Mouse (Mus musculus): ENCODE data around the gene Esam. TPM values are rescaled to one million over a fixed set of nuclear protein-coding genes. Genes with fewer than 3 reads are reported as not detected.

The Esam gene
- total and polyA plus RNA-seq, 2 experiments from 2014 or later = 29.1 to 35.1 TPM

DNA sequence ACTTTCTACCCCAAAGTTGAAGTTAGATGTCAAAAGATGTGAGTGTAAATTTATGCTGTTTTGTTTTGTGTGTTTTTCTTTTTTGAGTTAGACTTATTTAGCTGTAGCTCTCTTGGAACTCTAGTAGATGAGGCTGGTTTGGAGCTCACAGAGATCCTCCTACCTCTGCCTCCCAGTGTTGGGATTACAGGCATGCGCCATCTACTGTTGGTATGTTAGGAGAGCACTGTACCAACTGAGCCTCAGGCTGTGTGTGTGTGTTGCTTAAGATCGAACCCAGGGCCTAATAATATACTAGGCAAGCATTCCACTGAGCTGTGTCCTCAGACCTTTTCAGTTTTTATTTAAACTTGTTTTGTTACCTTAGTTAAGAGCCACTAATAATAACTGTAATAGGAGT lies 15.8 kb upstream of the Esam start:
- H3K4me2 ChIP-seq (ENCODE audit: low read depth, low read length, poor library complexity, severe bottlenecking) = no peak overlapping the region
- TF ChIP-seq CTCF (IDR thresholded peaks at IDR 0.05) = peak; percentile 28; the same call in 1 of the 2 replicates
- H3K9me3 ChIP-seq (ENCODE audit: low read length) = no peaks in the 10 kb centered on the region
- no peak overlapping the region for H3K27ac ChIP-seq (ENCODE audit: low read depth, low read length)
- ATAC-seq (ENCODE audit: low FRiP score) (no peak), DNase-seq (ENCODE audit: low spot score) (no peak)
- no peak overlapping the region for H3K4me3 ChIP-seq (ENCODE audit: low read depth, low read length)
- H3K36me3 ChIP-seq (ENCODE audit: insufficient read depth, low read length) = no peaks in the 10 kb centered on the region
- 94% methylated on average over 2 of the region's 2 CpGs for WGBS
- H3K9ac ChIP-seq (replicated peaks; ENCODE audit: low read length, poor library complexity, severe bottlenecking) = no peak overlapping the region
- H3K27me3 ChIP-seq (ENCODE audit: insufficient read depth, low read length) = no peaks in the 10 kb centered on the region
- no peaks in the 10 kb centered on the region for H3K4me1 ChIP-seq (ENCODE audit: insufficient read depth, low read length)

DNA sequence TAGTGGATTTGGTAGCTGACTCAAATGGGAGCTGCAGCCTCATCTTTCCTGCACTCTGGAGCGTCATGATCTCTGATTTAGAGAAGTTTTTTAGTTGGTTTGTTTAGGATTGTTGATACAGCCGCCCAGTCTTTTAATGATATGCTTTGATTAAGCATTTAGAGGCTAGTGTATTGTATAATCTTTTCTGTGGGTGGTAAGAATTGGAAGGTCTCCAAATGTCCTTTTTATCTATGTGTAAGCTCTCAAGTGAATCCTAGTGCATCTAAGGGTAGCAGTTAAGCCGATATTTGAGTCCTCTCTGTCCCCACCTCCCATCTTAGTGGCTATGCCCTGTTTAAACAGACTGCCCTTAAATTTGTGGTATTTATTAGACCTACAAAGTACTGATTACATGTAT lies 13.4 kb upstream of the Esam start:
- DNase-seq (ENCODE audit: low spot score) (no peak), ATAC-seq (ENCODE audit: low FRiP score) (no peak)
- Histone ChIP-seq H3K27ac (ENCODE audit: low read depth, low read length) (no peak overlapping the region), H3K4me2 (ENCODE audit: low read depth, low read length, poor library complexity, severe bottlenecking) (no peak overlapping the region), H3K9me3 (ENCODE audit: low read length) (no peaks in the 10 kb centered on the region), H3K4me1 (ENCODE audit: insufficient read depth, low read length) (no peaks in the 10 kb centered on the region), H3K36me3 (ENCODE audit: insufficient read depth, low read length) (0 out of 2 replicates have a peak, but pooled peaks cover 2% of the 10 kb centered on the region), H3K4me3 (ENCODE audit: low read depth, low read length) (no peak overlapping the region), H3K9ac (replicated peaks; ENCODE audit: low read length, poor library complexity, severe bottlenecking) (no peak overlapping the region), H3K27me3 (ENCODE audit: insufficient read depth, low read length) (no peaks in the 10 kb centered on the region)
- WGBS = 78% methylated on average over 3 of the region's 3 CpGs
- no peak for TF ChIP-seq CTCF (IDR thresholded peaks at IDR 0.05)

DNA sequence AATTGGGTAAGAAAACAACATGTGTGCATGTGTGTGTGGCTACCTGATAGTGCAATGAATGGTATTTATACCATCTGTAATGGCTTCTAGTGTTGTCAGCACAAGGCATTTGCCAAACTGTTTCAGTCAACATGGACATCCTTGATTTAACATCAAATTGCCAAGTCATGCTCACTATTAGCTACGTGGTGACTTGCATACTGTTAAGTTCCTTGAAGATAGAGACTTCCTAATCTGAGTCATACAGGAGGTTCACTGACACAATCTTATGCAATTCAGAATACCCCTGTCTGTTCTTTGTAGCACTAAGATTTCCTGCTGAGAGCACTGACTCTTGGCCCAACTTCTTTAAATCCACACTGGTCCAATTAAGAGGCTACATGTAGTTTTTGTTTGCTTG lies 10.4 kb upstream of the Esam start:
- no peak overlapping the region for H3K9ac ChIP-seq (replicated peaks; ENCODE audit: low read length, poor library complexity, severe bottlenecking)
- H3K4me1 ChIP-seq (ENCODE audit: insufficient read depth, low read length) = no peaks in the 10 kb centered on the region
- no peaks in the 10 kb centered on the region for H3K27me3 ChIP-seq (ENCODE audit: insufficient read depth, low read length)
- TF ChIP-seq CTCF (IDR thresholded peaks at IDR 0.05) = no peak
- H3K27ac ChIP-seq (ENCODE audit: low read depth, low read length) = no peak overlapping the region
- no peaks in the 10 kb centered on the region for H3K9me3 ChIP-seq (ENCODE audit: low read length)
- WGBS = 72% methylated on average over 1 of the region's 1 CpGs
- H3K36me3 ChIP-seq (ENCODE audit: insufficient read depth, low read length) = peaks cover 2% of the 10 kb centered on the region
- DNase-seq (ENCODE audit: low spot score) = no peak
- no peak overlapping the region for H3K4me2 ChIP-seq (ENCODE audit: low read depth, low read length, poor library complexity, severe bottlenecking)
- H3K4me3 ChIP-seq (ENCODE audit: low read depth, low read length) = no peak overlapping the region
- ATAC-seq (ENCODE audit: low FRiP score) = no peak

DNA sequence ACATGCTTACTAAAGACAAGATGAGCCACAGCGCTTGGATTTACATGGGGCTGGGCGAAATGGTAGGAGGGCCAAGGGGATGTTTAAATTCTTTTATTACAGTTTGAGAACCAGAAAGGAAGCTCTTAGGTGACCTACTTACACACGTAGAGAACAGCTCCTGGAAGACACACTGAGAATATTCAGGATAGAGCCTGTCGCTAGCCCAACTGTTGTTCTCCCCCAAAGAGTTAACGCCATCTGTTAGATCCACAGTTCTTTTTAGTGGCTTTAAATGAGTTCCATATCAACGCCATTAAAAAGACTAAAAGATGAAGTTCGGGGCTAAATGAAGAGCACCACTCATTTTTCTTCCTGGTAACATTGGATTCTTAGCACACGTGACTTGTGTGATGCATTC lies 8.9 kb upstream of the Esam start:
- no peak overlapping the region for H3K4me2 ChIP-seq (ENCODE audit: low read depth, low read length, poor library complexity, severe bottlenecking)
- H3K4me1 ChIP-seq (ENCODE audit: insufficient read depth, low read length) = no peaks in the 10 kb centered on the region
- H3K27me3 ChIP-seq (ENCODE audit: insufficient read depth, low read length) = no peaks in the 10 kb centered on the region
- H3K9me3 ChIP-seq (ENCODE audit: low read length) = no peaks in the 10 kb centered on the region
- H3K4me3 ChIP-seq (ENCODE audit: low read depth, low read length) = no peak overlapping the region
- H3K9ac ChIP-seq (replicated peaks; ENCODE audit: low read length, poor library complexity, severe bottlenecking) = no peak overlapping the region
- ATAC-seq (ENCODE audit: low FRiP score) (no peak), DNase-seq (ENCODE audit: low spot score) (no peak)
- peaks cover 9% of the 10 kb centered on the region for H3K36me3 ChIP-seq (ENCODE audit: insufficient read depth, low read length)
- 95% methylated on average over 8 of the region's 8 CpGs for WGBS
- TF ChIP-seq CTCF (IDR thresholded peaks at IDR 0.05) = no peak
- H3K27ac ChIP-seq (ENCODE audit: low read depth, low read length) = no peak overlapping the region

DNA sequence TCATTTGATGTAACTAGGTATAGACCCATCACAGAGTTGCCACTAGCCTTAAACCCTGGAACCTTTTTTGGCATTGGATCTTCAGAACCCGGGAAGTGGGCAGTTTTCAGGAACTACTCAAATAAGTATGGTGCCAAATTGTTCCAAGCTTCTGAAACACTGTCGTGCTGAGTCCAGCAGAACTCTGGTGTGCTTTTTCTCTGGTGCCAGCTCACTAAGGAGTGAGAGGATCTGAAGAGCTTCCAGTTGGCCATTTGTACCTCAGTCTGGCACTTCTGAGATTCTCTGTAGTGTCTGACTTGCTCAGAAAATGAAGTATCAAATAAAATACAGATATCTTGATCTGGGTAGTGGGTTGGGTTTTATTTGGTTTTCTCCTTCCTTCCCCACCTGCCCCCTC lies 7.9 kb upstream of the Esam start:
- DNase-seq (ENCODE audit: low spot score) (no peak), ATAC-seq (ENCODE audit: low FRiP score) (no peak)
- H3K4me2 ChIP-seq (ENCODE audit: low read depth, low read length, poor library complexity, severe bottlenecking) = no peak overlapping the region
- no peaks in the 10 kb centered on the region for H3K4me1 ChIP-seq (ENCODE audit: insufficient read depth, low read length)
- no peak for TF ChIP-seq CTCF (IDR thresholded peaks at IDR 0.05)
- H3K4me3 ChIP-seq (ENCODE audit: low read depth, low read length) = no peak overlapping the region
- H3K9ac ChIP-seq (replicated peaks; ENCODE audit: low read length, poor library complexity, severe bottlenecking) = no peak overlapping the region
- H3K36me3 ChIP-seq (ENCODE audit: insufficient read depth, low read length) = peaks cover 9% of the 10 kb centered on the region
- no peaks in the 10 kb centered on the region for H3K27me3 ChIP-seq (ENCODE audit: insufficient read depth, low read length)
- H3K9me3 ChIP-seq (ENCODE audit: low read length) = no peaks in the 10 kb centered on the region
- H3K27ac ChIP-seq (ENCODE audit: low read depth, low read length) = no peak overlapping the region
- WGBS = 97% methylated on average over 2 of the region's 2 CpGs

DNA sequence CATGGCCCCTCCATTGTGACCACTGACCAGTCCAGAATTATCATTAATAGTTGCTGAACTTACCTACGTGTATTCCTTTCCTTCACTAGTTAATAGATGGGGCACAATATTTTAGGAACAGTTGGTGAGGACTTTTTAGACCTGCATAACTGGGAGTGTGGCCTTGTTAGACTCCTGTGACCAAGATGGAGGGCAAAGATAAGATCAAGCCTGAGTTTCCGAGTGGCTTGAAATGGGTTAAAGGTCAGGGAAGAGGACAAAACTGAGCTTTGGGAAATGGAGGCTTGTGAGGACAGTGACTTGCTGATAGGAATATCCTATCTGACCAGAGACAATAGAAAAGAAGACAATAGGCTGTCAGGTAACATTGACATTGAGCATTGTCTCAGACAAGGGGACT lies 2.4 kb upstream of the Esam start:
- no peak for TF ChIP-seq CTCF (IDR thresholded peaks at IDR 0.05)
- peaks cover 25% of the 10 kb centered on the region for H3K27me3 ChIP-seq (ENCODE audit: insufficient read depth, low read length)
- H3K9ac ChIP-seq (replicated peaks; ENCODE audit: low read length, poor library complexity, severe bottlenecking) = no peak overlapping the region
- H3K4me1 ChIP-seq (ENCODE audit: insufficient read depth, low read length) = 0 out of 2 replicates have a peak, but pooled peaks cover 8% of the 10 kb centered on the region
- H3K4me2 ChIP-seq (ENCODE audit: low read depth, low read length, poor library complexity, severe bottlenecking) = no peak overlapping the region
- no peak overlapping the region for H3K4me3 ChIP-seq (ENCODE audit: low read depth, low read length)
- no peaks in the 10 kb centered on the region for H3K9me3 ChIP-seq (ENCODE audit: low read length)
- H3K36me3 ChIP-seq (ENCODE audit: insufficient read depth, low read length) = peaks cover 13% of the 10 kb centered on the region
- H3K27ac ChIP-seq (ENCODE audit: low read depth, low read length) = no peak overlapping the region
- DNase-seq (ENCODE audit: low spot score) = no peak
- ATAC-seq (ENCODE audit: low FRiP score) = no peak
- WGBS = 88% methylated on average over 2 of the region's 2 CpGs

All from midbrain, postnatal 0 days (tissue).